Mouse (Mus musculus): ENCODE results near the gene Sall4. TPM values are rescaled to one million over a fixed set of nuclear protein-coding genes. Genes with fewer than 3 reads are reported as not detected.
A peak's percentile ranks its signal among the peaks of the same experiment; 100 is the strongest.

The Sall4 gene
- total RNA-seq (2022): 1 to 10 TPM in 1 of 4 experiments, under 1 TPM in 3; 0.54 to 1.3 (median 0.67) TPM

- no peak for DNase-seq (ENCODE audit: low spot score in 2 of 2)
Measured at GRCm38 (mm10) chr2:168767582-168767981, at the start of gene Sall4. TSS of gene Sall4 (minus strand) at chr2:168767943.

GRCm38 (mm10) chr2:168813243-168813642 lies 45.5 kb upstream of the Sall4 start:
- DNase-seq (ENCODE audit: low spot score in 2 of 2): no peak

GRCm38 (mm10) chr2:168809895-168810294 lies 42.2 kb upstream of the Sall4 start:
- DNase-seq (ENCODE audit: low spot score in 2 of 2): no peak

- no peak for DNase-seq (ENCODE audit: low spot score in 2 of 2)
Measured at GRCm38 (mm10) chr2:168807681-168808080, 39.9 kb upstream of the Sall4 start.

- no peak for DNase-seq (ENCODE audit: low spot score in 2 of 2)
Measured at GRCm38 (mm10) chr2:168803849-168804248, 36.1 kb upstream of the Sall4 start.

- DNase-seq (ENCODE audit: low spot score in 2 of 2): no peak
Measured at GRCm38 (mm10) chr2:168799326-168799725, 31.6 kb upstream of the Sall4 start.

GRCm38 (mm10) chr2:168798921-168799320 lies 31.2 kb upstream of the Sall4 start:
- DNase-seq (ENCODE audit: low spot score in 2 of 2): no peak

- no peak for DNase-seq (ENCODE audit: low spot score in 2 of 2)
Measured at GRCm38 (mm10) chr2:168791115-168791802, 23.5 kb upstream of the Sall4 start.

- no peak for DNase-seq (ENCODE audit: low spot score in 2 of 2)
Measured at GRCm38 (mm10) chr2:168786174-168786573, 18.4 kb upstream of the Sall4 start.

GRCm38 (mm10) chr2:168780596-168780995 lies 12.9 kb upstream of the Sall4 start:
- DNase-seq (ENCODE audit: low spot score in 2 of 2): no peak

GRCm38 (mm10) chr2:168780024-168780423 lies 12.3 kb upstream of the Sall4 start:
- no peak for DNase-seq (ENCODE audit: low spot score in 2 of 2)

GRCm38 (mm10) chr2:168777481-168777880 lies 9.7 kb upstream of the Sall4 start:
- DNase-seq (ENCODE audit: low spot score in 2 of 2): no peak

GRCm38 (mm10) chr2:168776238-168776637 lies 8.5 kb upstream of the Sall4 start:
- DNase-seq (ENCODE audit: low spot score in 2 of 2): no peak

GRCm38 (mm10) chr2:168769259-168769658 lies 1.5 kb upstream of the Sall4 start:
- no peak for DNase-seq (ENCODE audit: low spot score in 2 of 2)

- DNase-seq (ENCODE audit: low spot score in 2 of 2): peak; percentile 26 to 30
Measured at GRCm38 (mm10) chr2:168766538-168767361, 993 bp downstream of the Sall4 start.

- no peak for DNase-seq (ENCODE audit: low spot score in 2 of 2)
Measured at GRCm38 (mm10) chr2:168765696-168766537, 1.8 kb downstream of the Sall4 start.

GRCm38 (mm10) chr2:168765065-168765681 lies 2.6 kb downstream of the Sall4 start:
- no peak for DNase-seq (ENCODE audit: low spot score in 2 of 2)

- no peak for DNase-seq (ENCODE audit: low spot score in 2 of 2)
Measured at GRCm38 (mm10) chr2:168764460-168764867, 3.3 kb downstream of the Sall4 start.

- no peak for DNase-seq (ENCODE audit: low spot score in 2 of 2)
Measured at GRCm38 (mm10) chr2:168763785-168764184, 4.0 kb downstream of the Sall4 start.

- no peak for DNase-seq (ENCODE audit: low spot score in 2 of 2)
Measured at GRCm38 (mm10) chr2:168762411-168762815, 5.3 kb downstream of the Sall4 start.

GRCm38 (mm10) chr2:168761954-168762353 lies 5.8 kb downstream of the Sall4 start:
- no peak for DNase-seq (ENCODE audit: low spot score in 2 of 2)

All from layer of hippocampus, adult 8-10 months (tissue).